Mouse (Mus musculus) myocyte (in vitro differentiated cells): ENCODE measurements at regions not wholly inside any gene's neighbourhood (a gene's known extent, or its start where the extent isn't known, plus 50 kb on each side); places are given as distances from the start of the nearest gene placed in this dataset.

Source experiments
- H3K27me3 ChIP-seq: one replicate; pipeline ENCODE4 v1.6.1; 2011; ENCODE audit not compliant: control insufficient read depth, insufficient read depth, insufficient read length
- H3K36me3 ChIP-seq: one replicate; pipeline ENCODE4 v1.6.1; 2011; ENCODE audit not compliant: control insufficient read depth, insufficient read depth
- H3K4me2 ChIP-seq: one replicate; pipeline ENCODE4 v1.6.1; 2011; ENCODE audit warnings: low read depth, control low read depth
- H3K4me3 ChIP-seq: one replicate; pipeline ENCODE4 v1.5.1; 2011; ENCODE audit warnings: mild to moderate bottlenecking, control low read depth, moderate library complexity
- H3K79me2 ChIP-seq: one replicate; pipeline ENCODE4 v1.6.1; 2011; ENCODE audit not compliant: control insufficient read depth, insufficient read depth
- H3ac ChIP-seq: one replicate; pipeline ENCODE4 v1.6.1; 2011; ENCODE audit not compliant: control insufficient read depth, insufficient read length
- CEBPB ChIP-seq: IDR thresholded peaks from 2 replicates; pipeline ENCODE4 v1.6.1; 2011; ENCODE audit warnings: mild to moderate bottlenecking, moderate library complexity; ENCODE audit not compliant: poor library complexity, insufficient read depth, severe bottlenecking
- E2F4 ChIP-seq: IDR thresholded peaks from one replicate; pipeline ENCODE4 v1.6.1; 2011; ENCODE audit warnings: mild to moderate bottlenecking, control low read depth, moderate library complexity; ENCODE audit not compliant: insufficient read depth
- MAX ChIP-seq: IDR thresholded peaks from one replicate; pipeline ENCODE4 v1.6.1; 2011; ENCODE audit warnings: low read depth, mild to moderate bottlenecking, control low read depth
- MYOD1 ChIP-seq, 3 experiments: IDR thresholded peaks; one replicate each; pipeline ENCODE4 v1.6.1; 2011; ENCODE audit warnings: control low read depth in 2 of 3, low read depth in 2 of 3, mild to moderate bottlenecking in 2 of 3, moderate library complexity in 1 of 3; ENCODE audit not compliant: insufficient read length in 2 of 3, control insufficient read depth in 1 of 3
- MYOG ChIP-seq, 3 experiments: IDR thresholded peaks; one replicate each; pipeline ENCODE4 v1.6.1; 2011; ENCODE audit warnings: control low read depth in 2 of 3, low read depth in 2 of 3, mild to moderate bottlenecking in 2 of 3; ENCODE audit not compliant: insufficient read length in 2 of 3, control insufficient read depth in 1 of 3, insufficient read depth in 1 of 3
- POLR2A ChIP-seq: IDR thresholded peaks from one replicate; pipeline ENCODE4 v1.6.1; 2011; ENCODE audit warnings: low read depth, mild to moderate bottlenecking, control low read depth, moderate library complexity; ENCODE audit not compliant: insufficient read length
- POLR2AphosphoS2 ChIP-seq: IDR thresholded peaks from one replicate; pipeline ENCODE4 v1.6.1; 2011; ENCODE audit warnings: low read depth, control low read depth; ENCODE audit not compliant: insufficient read length
- REST ChIP-seq: IDR thresholded peaks from one replicate; pipeline ENCODE4 v1.6.1; 2011; ENCODE audit warnings: mild to moderate bottlenecking, control low read depth, moderate library complexity; ENCODE audit not compliant: insufficient read depth, insufficient read length
- SRF ChIP-seq: IDR thresholded peaks from one replicate; pipeline ENCODE4 v1.6.1; 2011; ENCODE audit warnings: low read depth; ENCODE audit not compliant: control insufficient read depth, insufficient read length
- TCF12 ChIP-seq: IDR thresholded peaks from one replicate; pipeline ENCODE4 v1.6.1; 2011; ENCODE audit warnings: mild to moderate bottlenecking, control low read depth; ENCODE audit not compliant: poor library complexity, insufficient read depth, severe bottlenecking
- TCF3 ChIP-seq: IDR thresholded peaks from one replicate; pipeline ENCODE4 v1.6.1; 2011; ENCODE audit warnings: low read depth, control low read depth; ENCODE audit not compliant: insufficient read length
- USF1 ChIP-seq: IDR thresholded peaks from one replicate; pipeline ENCODE4 v1.6.1; 2011; ENCODE audit warnings: low read depth, mild to moderate bottlenecking, control low read depth, moderate library complexity

- no peaks in the 10 kb centered on the region for H3K27me3 ChIP-seq
- H3K36me3 ChIP-seq = no peaks in the 10 kb centered on the region
- no peak for TF ChIP-seq POLR2AphosphoS2
- no peak overlapping the region for H3ac ChIP-seq
- no peak overlapping the region for H3K4me3 ChIP-seq
- H3K79me2 ChIP-seq = no peaks in the 10 kb centered on the region
- no peak overlapping the region for H3K4me2 ChIP-seq
Measured at GRCm38 (mm10) chr8:23563065-23564020, 1152.2 kb downstream of the Mrps31 start.

GRCm38 (mm10) chr8:23567906-23568305, 1156.7 kb downstream of the Mrps31 start:
- TF ChIP-seq USF1 (no peak), SRF (no peak), MYOG (IDR thresholded peaks at IDR 0.05; ENCODE audit: control insufficient read depth in 1 of 3, insufficient read depth in 1 of 3, insufficient read length in 2 of 3, low read depth in 2 of 3) (no peak), REST (no peak), POLR2A (no peak), MYOD1 (IDR thresholded peaks at IDR 0.05; ENCODE audit: control insufficient read depth in 1 of 3, insufficient read length in 2 of 3, low read depth in 2 of 3) (no peak), POLR2AphosphoS2 (no peak), TCF3 (no peak), E2F4 (no peak), MAX (no peak), TCF12 (no peak)
- H3K4me3 ChIP-seq = no peak overlapping the region
- H3K27me3 ChIP-seq = no peaks in the 10 kb centered on the region
- H3ac ChIP-seq = no peak overlapping the region
- no peak overlapping the region for H3K4me2 ChIP-seq
- no peaks in the 10 kb centered on the region for H3K36me3 ChIP-seq
- no peaks in the 10 kb centered on the region for H3K79me2 ChIP-seq

GRCm38 (mm10) chr8:23571338-23571737, 1154.3 kb downstream of the Adam3 start:
- H3K79me2 ChIP-seq = no peaks in the 10 kb centered on the region
- TF ChIP-seq POLR2A = no peak
- TF ChIP-seq MYOD1 (IDR thresholded peaks at IDR 0.05; ENCODE audit: control insufficient read depth in 1 of 3, insufficient read length in 2 of 3, low read depth in 2 of 3) = no peak
- TF ChIP-seq REST = no peak
- TF ChIP-seq TCF12 = no peak
- no peak for TF ChIP-seq SRF
- TF ChIP-seq TCF3 = no peak
- no peak for TF ChIP-seq CEBPB
- TF ChIP-seq MYOG (IDR thresholded peaks at IDR 0.05; ENCODE audit: control insufficient read depth in 1 of 3, insufficient read depth in 1 of 3, insufficient read length in 2 of 3, low read depth in 2 of 3) = no peak
- TF ChIP-seq USF1 = no peak
- no peak for TF ChIP-seq E2F4
- no peak overlapping the region for H3K4me3 ChIP-seq
- H3ac ChIP-seq = no peak overlapping the region
- no peaks in the 10 kb centered on the region for H3K36me3 ChIP-seq
- no peak overlapping the region for H3K4me2 ChIP-seq
- no peaks in the 10 kb centered on the region for H3K27me3 ChIP-seq

GRCm38 (mm10) chr8:23580106-23580505, 1145.5 kb downstream of the Adam3 start:
- Histone ChIP-seq H3ac (no peak overlapping the region), H3K4me2 (no peak overlapping the region), H3K27me3 (no peaks in the 10 kb centered on the region), H3K36me3 (no peaks in the 10 kb centered on the region), H3K79me2 (no peaks in the 10 kb centered on the region), H3K4me3 (no peak overlapping the region)
- TF ChIP-seq MYOD1 (IDR thresholded peaks at IDR 0.05; ENCODE audit: control insufficient read depth in 1 of 3, insufficient read length in 2 of 3, low read depth in 2 of 3) = no peak
- TF ChIP-seq TCF3 = no peak
- no peak for TF ChIP-seq USF1
- TF ChIP-seq MAX = no peak
- no peak for TF ChIP-seq MYOG (IDR thresholded peaks at IDR 0.05; ENCODE audit: control insufficient read depth in 1 of 3, insufficient read depth in 1 of 3, insufficient read length in 2 of 3, low read depth in 2 of 3)
- TF ChIP-seq E2F4 = no peak
- TF ChIP-seq TCF12 = no peak
- TF ChIP-seq REST = no peak

- H3K4me2 ChIP-seq = no peak overlapping the region
- H3K79me2 ChIP-seq = no peaks in the 10 kb centered on the region
- H3K4me3 ChIP-seq = no peak overlapping the region
- H3K36me3 ChIP-seq = no peaks in the 10 kb centered on the region
- no peak for TF ChIP-seq CEBPB
- TF ChIP-seq TCF12 = no peak
- no peak for TF ChIP-seq TCF3
- no peak for TF ChIP-seq MAX
- TF ChIP-seq POLR2A = no peak
- TF ChIP-seq USF1 = no peak
- TF ChIP-seq MYOG (IDR thresholded peaks at IDR 0.05; ENCODE audit: control insufficient read depth in 1 of 3, insufficient read depth in 1 of 3, insufficient read length in 2 of 3, low read depth in 2 of 3) = no peak
- no peak for TF ChIP-seq SRF
- TF ChIP-seq E2F4 = no peak
- no peak for TF ChIP-seq REST
- TF ChIP-seq POLR2AphosphoS2 = no peak
- no peak for TF ChIP-seq MYOD1 (IDR thresholded peaks at IDR 0.05; ENCODE audit: control insufficient read depth in 1 of 3, insufficient read length in 2 of 3, low read depth in 2 of 3)
- no peak overlapping the region for H3ac ChIP-seq
- no peaks in the 10 kb centered on the region for H3K27me3 ChIP-seq
Measured at GRCm38 (mm10) chr8:23580701-23581100, 1145.0 kb downstream of the Adam3 start.
